Mouse (Mus musculus): ENCODE measurements at regions not wholly inside any gene's neighbourhood (a gene's known extent, or its start where the extent isn't known, plus 50 kb on each side); places are given as distances from the start of the nearest gene placed in this dataset.

DNA sequence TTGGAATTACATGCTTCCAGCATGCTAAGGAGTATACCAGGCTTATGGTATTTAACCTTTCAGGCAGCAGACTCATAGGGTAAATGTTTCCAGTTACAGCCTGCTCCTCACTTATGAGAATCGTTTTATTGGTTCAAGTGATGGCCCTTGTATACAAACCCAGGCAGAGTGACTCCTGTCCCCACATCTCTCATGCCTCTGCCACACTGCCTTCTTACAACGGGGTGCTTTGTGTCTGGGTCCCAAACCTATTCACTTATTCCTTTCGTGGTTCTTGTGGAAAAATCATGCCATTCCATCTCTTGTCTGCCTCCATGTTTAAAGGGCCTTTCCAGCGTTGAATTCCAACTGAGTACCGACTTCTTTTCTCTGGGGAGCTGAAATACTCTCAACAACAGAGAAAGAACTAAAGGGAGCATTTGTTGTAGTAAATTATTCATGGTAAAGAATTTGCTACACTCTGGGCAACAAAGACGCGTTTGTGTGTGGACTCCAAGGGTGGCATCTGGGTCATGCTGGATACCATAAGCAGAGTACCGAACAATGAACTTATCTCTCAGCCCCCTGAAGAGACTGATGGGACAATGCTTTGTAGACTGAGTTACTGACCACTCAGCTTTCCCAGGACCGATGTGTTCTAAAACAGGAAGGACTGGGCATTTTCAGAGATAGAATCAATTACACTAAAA, 291.6 kb downstream of the Pten start:
- TF ChIP-seq CTCF (IDR thresholded peaks at IDR 0.05; ENCODE audit: borderline replicate concordance, insufficient read depth, low read length), result no peak
- TF ChIP-seq POLR2A (IDR thresholded peaks at IDR 0.05; ENCODE audit: low read depth, low read length), result no peak
